Mouse (Mus musculus): Measurements from ENCODE around the gene Kif3b.

DNA sequence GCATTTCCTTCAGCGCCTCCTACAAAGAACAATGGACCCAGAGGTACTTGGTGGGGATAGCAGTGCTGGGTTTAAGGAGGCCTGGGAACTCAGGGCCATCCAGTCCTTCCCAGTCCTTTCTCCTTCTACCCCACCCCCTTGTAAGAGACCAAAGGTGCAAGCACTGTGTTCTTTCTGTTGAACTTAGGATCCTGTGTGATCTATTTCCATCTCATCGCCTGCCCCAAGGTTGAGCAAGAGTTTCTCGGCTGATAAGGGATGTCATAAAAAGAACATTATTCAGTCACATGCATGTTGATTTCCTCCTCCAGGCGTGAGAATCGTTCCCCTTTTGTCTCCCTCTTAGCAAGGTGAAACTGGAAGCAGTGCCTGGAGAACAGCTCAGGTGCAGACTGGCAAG, 41.5 kb upstream of the Kif3b start:
- TF ChIP-seq CTCF (IDR thresholded peaks at IDR 0.05; ENCODE audit: low read depth), result no peak
- no peak for TF ChIP-seq EP300 (IDR thresholded peaks at IDR 0.05; ENCODE audit: low read depth)
